Mouse (Mus musculus) E14TG2a.4 (cell line): ENCODE measurements around the gene Susd4.

Source experiments
- CTCF ChIP-seq: conservative IDR thresholded peaks from 2 replicates; pipeline ENCODE4 v1.5.1; 2014; ENCODE audit warnings: low read length
- NANOG ChIP-seq: IDR thresholded peaks from 2 replicates; pipeline ENCODE4 v1.6.1; 2014; ENCODE audit warnings: borderline replicate concordance, low read length, mixed read lengths
- POU5F1 ChIP-seq: IDR thresholded peaks from 2 replicates; pipeline ENCODE4 v1.6.1; 2014; ENCODE audit warnings: low read length, borderline replicate concordance

DNA sequence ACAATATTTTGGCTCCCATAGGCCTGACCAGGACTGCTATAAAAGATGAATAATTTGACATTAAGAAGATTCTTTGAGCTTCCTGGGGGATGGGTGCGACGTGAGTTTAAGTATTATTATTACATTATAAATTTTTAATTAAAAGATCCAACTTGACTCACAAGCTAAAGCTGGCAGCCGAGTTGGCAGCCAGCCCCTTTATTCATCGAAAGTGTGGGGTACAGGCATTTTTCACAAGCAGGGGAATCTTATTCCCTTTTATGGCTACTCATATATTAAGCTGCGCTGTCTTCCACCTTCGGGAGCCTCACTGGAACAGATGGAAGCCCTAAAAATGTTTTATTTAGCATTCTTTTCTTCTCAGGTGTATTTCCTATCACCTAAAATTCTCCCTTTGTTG lies 76.9 kb downstream of the Susd4 start:
- TF ChIP-seq CTCF (no peak), NANOG (no peak), POU5F1 (no peak)
